Mouse (Mus musculus): ENCODE results near the gene Tmem129.

DNA sequence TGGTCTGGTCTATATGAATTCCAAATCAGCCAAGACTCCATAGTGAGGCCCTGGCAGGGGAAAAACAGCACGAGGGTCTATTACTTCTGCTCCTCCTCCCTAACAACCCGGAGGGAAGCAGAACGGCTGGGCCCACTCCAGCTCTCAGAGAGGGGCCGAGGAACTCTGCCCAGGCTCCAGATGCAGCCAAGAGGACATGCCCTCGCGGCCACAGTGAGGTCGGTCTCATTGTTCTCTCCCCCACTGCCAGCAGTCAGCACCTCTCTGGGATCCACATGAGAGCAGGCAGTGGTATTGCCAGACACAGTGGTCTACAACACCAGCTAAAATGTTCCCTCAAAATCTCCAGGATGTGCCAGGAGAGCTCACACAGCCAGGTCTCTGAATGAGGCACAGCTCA is 51.6 kb downstream of the Tmem129 start:
- TF ChIP-seq CTCF (IDR thresholded peaks at IDR 0.05; ENCODE audit: borderline replicate concordance, insufficient read depth, low read length): no peak
- TF ChIP-seq POLR2A (IDR thresholded peaks at IDR 0.05; ENCODE audit: low read depth, low read length): no peak

All from embryonic fibroblast, embryonic 13.5 days (primary cell).